Comparison of ENCODE assay signal across 9 mouse cellular contexts in the genomic region with DNA sequence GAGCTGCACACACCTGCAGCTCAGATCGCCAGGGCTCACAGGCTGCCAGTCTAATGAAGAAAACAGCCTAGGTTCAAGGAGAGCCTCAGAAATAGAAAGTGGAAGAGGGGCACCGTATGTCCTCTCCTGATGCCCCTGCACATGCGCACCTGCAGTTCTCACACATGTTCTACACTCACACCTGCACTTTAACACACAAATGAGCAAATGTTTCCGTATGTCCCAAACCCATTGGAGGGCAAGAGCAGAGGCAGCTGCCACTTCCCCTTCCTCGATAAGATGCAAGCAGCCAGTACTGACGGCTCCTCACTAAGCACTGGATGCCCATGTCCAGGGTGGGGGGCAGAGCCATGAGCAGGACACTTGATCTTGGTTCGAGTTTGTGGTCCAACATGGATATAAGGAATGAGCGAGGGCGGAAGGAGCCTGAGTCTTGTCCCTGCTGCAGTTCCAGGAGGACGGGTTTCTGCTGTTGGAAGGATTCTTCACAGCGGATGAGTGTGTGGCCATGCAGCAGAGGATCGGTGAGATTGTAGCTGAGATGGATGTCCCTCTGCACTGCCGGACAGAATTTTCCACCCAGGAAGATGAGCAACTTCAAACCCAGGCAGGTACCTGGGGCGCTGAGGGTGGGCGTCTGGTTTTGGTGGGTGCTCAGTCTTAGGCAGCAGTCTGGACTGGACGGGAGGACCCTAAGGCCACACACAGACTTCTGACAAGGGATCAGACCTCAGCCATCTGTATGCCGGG. TPM values are rescaled to one million over a fixed set of nuclear protein-coding genes. Genes with fewer than 3 reads are reported as not detected.
DNase-seq lines count a peak whose midpoint lies in the region; ATAC-seq and TF ChIP-seq lines count a peak whose summit lies in the region.
"Had no signal": no experiment of that assay in that cellular context is flagged by ENCODE, and none has a peak within 500 bp of the region (broad histone marks: within the 10 kb centered on the region; RNA-seq: fewer than 3 reads in every experiment).

No protein-coding gene starts in this region.

- no peak for TF ChIP-seq CTCF in gastrocnemius, adult 2 months (IDR thresholded peaks at IDR 0.05)

- no peak overlapping the region for H3K4me2 ChIP-seq in liver, embryonic 13.5 days
- H3K4me2 ChIP-seq in liver, embryonic 12.5 days, result no peak overlapping the region
- no peak overlapping the region for H3K4me2 ChIP-seq in embryonic facial prominence, embryonic 15.5 days (replicated peaks)

- H3K36me3 ChIP-seq in liver, embryonic 13.5 days, result peaks cover 4% of the 10 kb centered on the region
- H3K36me3 ChIP-seq in liver, embryonic 12.5 days, result peaks cover 12% of the 10 kb centered on the region
- peaks cover 1% of the 10 kb centered on the region; the same call in 1 of the 2 replicates for H3K36me3 ChIP-seq in embryonic facial prominence, embryonic 15.5 days

- no peak for ATAC-seq in liver, embryonic 13.5 days (ENCODE audit: low read depth)
- no peak for ATAC-seq in liver, embryonic 12.5 days
- ATAC-seq in embryonic facial prominence, embryonic 15.5 days (ENCODE audit: insufficient number of reproducible peaks, low FRiP score, low TSS enrichment, low read depth), result no peak
- ATAC-seq in megakaryocyte, adult 5-6 weeks (ENCODE audit: poor library complexity, severe bottlenecking), result peak; percentile 7; the same call in 1 of the 2 replicates
- ATAC-seq in frontal cortex, adult (ENCODE audit: low TSS enrichment), result no peak

- H3K27ac ChIP-seq in gastrocnemius, adult 2 months, result peak overlapping the region; percentile 86
- peak overlapping the region; percentile 13; the same call in 1 of the 2 replicates for H3K27ac ChIP-seq in liver, embryonic 13.5 days
- no peak overlapping the region for H3K27ac ChIP-seq in liver, embryonic 12.5 days
- peak overlapping the region; percentile 49 for H3K27ac ChIP-seq in embryonic facial prominence, embryonic 15.5 days (replicated peaks)

- WGBS in liver, embryonic 13.5 days (ENCODE audit: insufficient replicate concordance), result 63% methylated on average over 17 of the region's 17 CpGs
- 68% methylated on average over 17 of the region's 17 CpGs for WGBS in liver, embryonic 12.5 days (ENCODE audit: insufficient replicate concordance)
- WGBS in embryonic facial prominence, embryonic 15.5 days, result 84% methylated on average over 17 of the region's 17 CpGs

- DNase-seq in gastrocnemius, adult 2 months, result no peak
- no peak for DNase-seq in gastrocnemius, postnatal 25 days
- no peak for DNase-seq in liver, embryonic 13.5 days
- DNase-seq in urinary bladder, postnatal 4 days (ENCODE audit: low spot score in 2 of 2), result no peak

- H3K4me1 ChIP-seq in liver, embryonic 13.5 days (replicated peaks), result peaks cover 45% of the 10 kb centered on the region
- H3K4me1 ChIP-seq in liver, embryonic 12.5 days, result peaks cover 34% of the 10 kb centered on the region
- H3K4me1 ChIP-seq in embryonic facial prominence, embryonic 15.5 days, result peaks cover 35% of the 10 kb centered on the region

- peak overlapping the region; percentile 5 for H3K4me3 ChIP-seq in gastrocnemius, adult 2 months
- no peak overlapping the region for H3K4me3 ChIP-seq in liver, embryonic 13.5 days (replicated peaks)
- H3K4me3 ChIP-seq in liver, embryonic 12.5 days, result no peak overlapping the region
- no peak overlapping the region for H3K4me3 ChIP-seq in embryonic facial prominence, embryonic 15.5 days (replicated peaks)

- H3K9me3 ChIP-seq in liver, embryonic 13.5 days (replicated peaks), result no peaks in the 10 kb centered on the region
- H3K9me3 ChIP-seq in liver, embryonic 12.5 days (replicated peaks), result no peaks in the 10 kb centered on the region
- H3K9me3 ChIP-seq in embryonic facial prominence, embryonic 15.5 days (replicated peaks), result no peaks in the 10 kb centered on the region

- no peak overlapping the region for H3K9ac ChIP-seq in liver, embryonic 13.5 days
- no peak overlapping the region for H3K9ac ChIP-seq in liver, embryonic 12.5 days
- H3K9ac ChIP-seq in embryonic facial prominence, embryonic 15.5 days, result no peak overlapping the region

- H3K27me3 ChIP-seq in liver, embryonic 13.5 days, result no peaks in the 10 kb centered on the region
- H3K27me3 ChIP-seq in liver, embryonic 12.5 days (replicated peaks), result no peaks in the 10 kb centered on the region
- no peaks in the 10 kb centered on the region for H3K27me3 ChIP-seq in embryonic facial prominence, embryonic 15.5 days

- intact Hi-C loops in gastrocnemius, adult 2 months (cut with DNase I), result no loop called here

RNA-seq across cellular contexts. Expression of a gene that starts 3.4 kb away (rescaled TPM):
- total RNA-seq in gastrocnemius, adult 2 months (2021), result 10 to 100 TPM; 27.8 to 34.5 TPM
- total RNA-seq in gastrocnemius, postnatal 25 days (2021), result 10 to 100 TPM in 1 of 2 experiments, 1 to 10 TPM in 1; 8.4 to 19.5 TPM
- 8.1 and 8.9 TPM in 2 replicates for polyA plus RNA-seq in liver, embryonic 13.5 days (2015; fragmentation: Nextera tagmentation; extraction: Ambion mirVana)
- polyA plus RNA-seq in liver, embryonic 12.5 days (2016; fragmentation: Nextera tagmentation; extraction: Ambion mirVana), result 6.9 and 7.4 TPM in 2 replicates
- polyA plus RNA-seq in embryonic facial prominence, embryonic 15.5 days (2015; fragmentation: Nextera tagmentation; extraction: Ambion mirVana), result 5.0 and 6.0 TPM in 2 replicates
- 3.3 and 3.8 TPM in 2 replicates for total RNA-seq in megakaryocyte, adult 5-6 weeks (2015)
- 1.3 and 1.8 TPM in 2 replicates for total RNA-seq in megakaryocyte, adult 5-6 weeks (2017)

RNA-seq across cellular contexts. Expression of a gene that starts 11.4 kb away (rescaled TPM):
- total RNA-seq in gastrocnemius, adult 2 months (2021), result 1 to 10 TPM in 1 of 2 experiments, not detected in 1; 1.8 TPM
- not detected for total RNA-seq in gastrocnemius, postnatal 25 days (2021)
- polyA plus RNA-seq in liver, embryonic 13.5 days (2015; fragmentation: Nextera tagmentation; extraction: Ambion mirVana), result 0.82 TPM in 1 of 2 replicates, not detected in the other
- not detected in 2 replicates for polyA plus RNA-seq in liver, embryonic 12.5 days (2016; fragmentation: Nextera tagmentation; extraction: Ambion mirVana)
- not detected in 2 replicates for polyA plus RNA-seq in embryonic facial prominence, embryonic 15.5 days (2015; fragmentation: Nextera tagmentation; extraction: Ambion mirVana)
- total RNA-seq in megakaryocyte, adult 5-6 weeks (2015), result 4.0 TPM in 1 of 2 replicates, not detected in the other
- not detected in 2 replicates for total RNA-seq in megakaryocyte, adult 5-6 weeks (2017)
- total RNA-seq: layer of hippocampus, postnatal 25 days had no signal

RNA-seq across cellular contexts. Expression of a gene that starts 16.7 kb away (rescaled TPM):
- 10 to 100 TPM; 20.2 to 21.0 TPM for total RNA-seq in gastrocnemius, adult 2 months (2021)
- total RNA-seq in gastrocnemius, postnatal 25 days (2021), result 10 to 100 TPM; 18.2 to 20.0 TPM
- 14.0 and 14.4 TPM in 2 replicates for polyA plus RNA-seq in liver, embryonic 13.5 days (2015; fragmentation: Nextera tagmentation; extraction: Ambion mirVana)
- 15.5 and 17.5 TPM in 2 replicates for polyA plus RNA-seq in liver, embryonic 12.5 days (2016; fragmentation: Nextera tagmentation; extraction: Ambion mirVana)
- polyA plus RNA-seq in embryonic facial prominence, embryonic 15.5 days (2015; fragmentation: Nextera tagmentation; extraction: Ambion mirVana), result 31.4 and 31.7 TPM in 2 replicates
- 5.5 and 6.6 TPM in 2 replicates for total RNA-seq in megakaryocyte, adult 5-6 weeks (2015)
- 10.1 and 13.0 TPM in 2 replicates for total RNA-seq in megakaryocyte, adult 5-6 weeks (2017)

RNA-seq across cellular contexts. Expression of a gene that starts 16.8 kb away (rescaled TPM):
- 1 to 10 TPM; 8.4 to 9.9 TPM for total RNA-seq in gastrocnemius, adult 2 months (2021)
- 1 to 10 TPM; 7.8 to 9.9 TPM for total RNA-seq in gastrocnemius, postnatal 25 days (2021)
- polyA plus RNA-seq in liver, embryonic 13.5 days (2015; fragmentation: Nextera tagmentation; extraction: Ambion mirVana), result 15.5 and 20.0 TPM in 2 replicates
- polyA plus RNA-seq in liver, embryonic 12.5 days (2016; fragmentation: Nextera tagmentation; extraction: Ambion mirVana), result 23.9 and 25.8 TPM in 2 replicates
- polyA plus RNA-seq in embryonic facial prominence, embryonic 15.5 days (2015; fragmentation: Nextera tagmentation; extraction: Ambion mirVana), result 29.0 and 34.3 TPM in 2 replicates
- 16.4 and 18.7 TPM in 2 replicates for total RNA-seq in megakaryocyte, adult 5-6 weeks (2015)
- 11.1 and 13.2 TPM in 2 replicates for total RNA-seq in megakaryocyte, adult 5-6 weeks (2017)

RNA-seq across cellular contexts. Expression of a gene that starts 29.0 kb away (rescaled TPM):
- total RNA-seq in gastrocnemius, adult 2 months (2021), result 1 to 10 TPM; 1.1 to 1.4 TPM
- total RNA-seq in gastrocnemius, postnatal 25 days (2021), result 1 to 10 TPM in 1 of 2 experiments, under 1 TPM in 1; 0.64 to 1.2 TPM
- 0.05 and 0.07 TPM in 2 replicates for polyA plus RNA-seq in liver, embryonic 13.5 days (2015; fragmentation: Nextera tagmentation; extraction: Ambion mirVana)
- polyA plus RNA-seq in liver, embryonic 12.5 days (2016; fragmentation: Nextera tagmentation; extraction: Ambion mirVana), result 0.11 and 0.12 TPM in 2 replicates
- 0.09 and 0.16 TPM in 2 replicates for polyA plus RNA-seq in embryonic facial prominence, embryonic 15.5 days (2015; fragmentation: Nextera tagmentation; extraction: Ambion mirVana)
- total RNA-seq in megakaryocyte, adult 5-6 weeks (2015), result 0.04 TPM in 1 of 2 replicates, not detected in the other
- not detected in 2 replicates for total RNA-seq in megakaryocyte, adult 5-6 weeks (2017)
